Mouse (Mus musculus): ENCODE measurements around the gene Smpd2. TPM values are rescaled to one million over a fixed set of nuclear protein-coding genes. Genes with fewer than 3 reads are reported as not detected.

Gene Smpd2
- polyA plus RNA-seq, 1 experiment: 26.4 TPM

GRCm38 (mm10) chr10:41485778-41486177, 4.4 kb downstream of the Smpd2 start:
- Histone ChIP-seq H3K27me3 (ENCODE audit: control insufficient read depth, insufficient read depth, insufficient read length) (no peaks in the 10 kb centered on the region), H3K36me3 (ENCODE audit: control insufficient read depth, insufficient read depth) (peaks cover 16% of the 10 kb centered on the region), H3K4me2 (ENCODE audit: low read depth) (no peak overlapping the region), H3K79me2 (ENCODE audit: control insufficient read depth, insufficient read depth) (no peaks in the 10 kb centered on the region), H3K4me3 (no peak overlapping the region), H3ac (ENCODE audit: control insufficient read depth, insufficient read length) (no peak overlapping the region)
- no peak for TF ChIP-seq POLR2A (IDR thresholded peaks at IDR 0.05; ENCODE audit: insufficient read length, low read depth)
- no peak for TF ChIP-seq MYOD1 (IDR thresholded peaks at IDR 0.05; ENCODE audit: control insufficient read depth in 1 of 3, insufficient read length in 2 of 3, low read depth in 2 of 3)
- no peak for TF ChIP-seq MAX (IDR thresholded peaks at IDR 0.05; ENCODE audit: low read depth)
- TF ChIP-seq POLR2AphosphoS2 (IDR thresholded peaks at IDR 0.05; ENCODE audit: insufficient read length, low read depth): peak; percentile 42

- no peak overlapping the region for H3K4me2 ChIP-seq (ENCODE audit: low read depth)
- peaks cover 21% of the 10 kb centered on the region for H3K36me3 ChIP-seq (ENCODE audit: control insufficient read depth, insufficient read depth)
- no peaks in the 10 kb centered on the region for H3K27me3 ChIP-seq (ENCODE audit: control insufficient read depth, insufficient read depth, insufficient read length)
- H3K4me3 ChIP-seq: no peak overlapping the region
- no peaks in the 10 kb centered on the region for H3K79me2 ChIP-seq (ENCODE audit: control insufficient read depth, insufficient read depth)
- TF ChIP-seq MYOG (IDR thresholded peaks at IDR 0.05; ENCODE audit: control insufficient read depth in 1 of 3, insufficient read depth in 1 of 3, insufficient read length in 2 of 3, low read depth in 2 of 3) (no peak), MYOD1 (IDR thresholded peaks at IDR 0.05; ENCODE audit: control insufficient read depth in 1 of 3, insufficient read length in 2 of 3, low read depth in 2 of 3) (no peak), TCF12 (IDR thresholded peaks at IDR 0.05; ENCODE audit: insufficient read depth, poor library complexity, severe bottlenecking) (no peak), POLR2AphosphoS2 (IDR thresholded peaks at IDR 0.05; ENCODE audit: insufficient read length, low read depth) (no peak), REST (IDR thresholded peaks at IDR 0.05; ENCODE audit: insufficient read depth, insufficient read length) (no peak), SRF (IDR thresholded peaks at IDR 0.05; ENCODE audit: control insufficient read depth, insufficient read length, low read depth) (no peak), MAX (IDR thresholded peaks at IDR 0.05; ENCODE audit: low read depth) (no peak), E2F4 (IDR thresholded peaks at IDR 0.05; ENCODE audit: insufficient read depth) (no peak), TCF3 (IDR thresholded peaks at IDR 0.05; ENCODE audit: insufficient read length, low read depth) (no peak), CEBPB (IDR thresholded peaks at IDR 0.05; ENCODE audit: insufficient read depth, poor library complexity, severe bottlenecking) (no peak), POLR2A (IDR thresholded peaks at IDR 0.05; ENCODE audit: insufficient read length, low read depth) (no peak), USF1 (IDR thresholded peaks at IDR 0.05; ENCODE audit: low read depth) (no peak)
- H3ac ChIP-seq (ENCODE audit: control insufficient read depth, insufficient read length): no peak overlapping the region
Measured at GRCm38 (mm10) chr10:41482446-41482845, 7.7 kb downstream of the Smpd2 start.

GRCm38 (mm10) chr10:41480938-41481880, 9.0 kb downstream of the Smpd2 start:
- Histone ChIP-seq H3K27me3 (ENCODE audit: control insufficient read depth, insufficient read depth, insufficient read length) (no peaks in the 10 kb centered on the region), H3K36me3 (ENCODE audit: control insufficient read depth, insufficient read depth) (peaks cover 21% of the 10 kb centered on the region), H3K4me2 (ENCODE audit: low read depth) (no peak overlapping the region), H3ac (ENCODE audit: control insufficient read depth, insufficient read length) (no peak overlapping the region), H3K79me2 (ENCODE audit: control insufficient read depth, insufficient read depth) (no peaks in the 10 kb centered on the region), H3K4me3 (no peak overlapping the region)
- TF ChIP-seq E2F4 (IDR thresholded peaks at IDR 0.05; ENCODE audit: insufficient read depth): no peak
- no peak for TF ChIP-seq MYOG (IDR thresholded peaks at IDR 0.05; ENCODE audit: control insufficient read depth in 1 of 3, insufficient read depth in 1 of 3, insufficient read length in 2 of 3, low read depth in 2 of 3)
- TF ChIP-seq POLR2A (IDR thresholded peaks at IDR 0.05; ENCODE audit: insufficient read length, low read depth): no peak
- no peak for TF ChIP-seq TCF3 (IDR thresholded peaks at IDR 0.05; ENCODE audit: insufficient read length, low read depth)
- no peak for TF ChIP-seq POLR2AphosphoS2 (IDR thresholded peaks at IDR 0.05; ENCODE audit: insufficient read length, low read depth)
- TF ChIP-seq USF1 (IDR thresholded peaks at IDR 0.05; ENCODE audit: low read depth): no peak

GRCm38 (mm10) chr10:41479961-41480360, 10.2 kb downstream of the Smpd2 start:
- no peak overlapping the region for H3K4me3 ChIP-seq
- H3K79me2 ChIP-seq (ENCODE audit: control insufficient read depth, insufficient read depth): no peaks in the 10 kb centered on the region
- peaks cover 14% of the 10 kb centered on the region for H3K36me3 ChIP-seq (ENCODE audit: control insufficient read depth, insufficient read depth)
- no peak overlapping the region for H3K4me2 ChIP-seq (ENCODE audit: low read depth)
- no peak overlapping the region for H3ac ChIP-seq (ENCODE audit: control insufficient read depth, insufficient read length)
- H3K27me3 ChIP-seq (ENCODE audit: control insufficient read depth, insufficient read depth, insufficient read length): no peaks in the 10 kb centered on the region
- peak; percentile 47 for TF ChIP-seq TCF3 (IDR thresholded peaks at IDR 0.05; ENCODE audit: insufficient read length, low read depth)
- TF ChIP-seq E2F4 (IDR thresholded peaks at IDR 0.05; ENCODE audit: insufficient read depth): no peak
- TF ChIP-seq USF1 (IDR thresholded peaks at IDR 0.05; ENCODE audit: low read depth): no peak
- peak; percentile 19 to 82 (median 56) for TF ChIP-seq MYOG (IDR thresholded peaks at IDR 0.05; ENCODE audit: control insufficient read depth in 1 of 3, insufficient read depth in 1 of 3, insufficient read length in 2 of 3, low read depth in 2 of 3)
- TF ChIP-seq TCF12 (IDR thresholded peaks at IDR 0.05; ENCODE audit: insufficient read depth, poor library complexity, severe bottlenecking): peak; percentile 20
- peak in 2 of 3 experiments; percentile 20 to 86 for TF ChIP-seq MYOD1 (IDR thresholded peaks at IDR 0.05; ENCODE audit: control insufficient read depth in 1 of 3, insufficient read length in 2 of 3, low read depth in 2 of 3)
- no peak for TF ChIP-seq REST (IDR thresholded peaks at IDR 0.05; ENCODE audit: insufficient read depth, insufficient read length)
- TF ChIP-seq POLR2AphosphoS2 (IDR thresholded peaks at IDR 0.05; ENCODE audit: insufficient read length, low read depth): no peak
- no peak for TF ChIP-seq MAX (IDR thresholded peaks at IDR 0.05; ENCODE audit: low read depth)
- TF ChIP-seq CEBPB (IDR thresholded peaks at IDR 0.05; ENCODE audit: insufficient read depth, poor library complexity, severe bottlenecking): no peak
- TF ChIP-seq SRF (IDR thresholded peaks at IDR 0.05; ENCODE audit: control insufficient read depth, insufficient read length, low read depth): no peak
- TF ChIP-seq POLR2A (IDR thresholded peaks at IDR 0.05; ENCODE audit: insufficient read length, low read depth): no peak
